Mouse (Mus musculus): ENCODE data around the gene Fbp1. TPM values are rescaled to one million over a fixed set of nuclear protein-coding genes. Genes with fewer than 3 reads are reported as not detected.

The Fbp1 gene
- polyA plus RNA-seq, 1 experiment from 2014 or later: 3.7 TPM

Other genes with a start within 250 kb of the Fbp1 start
- gene Platr25, start 127.6 kb downstream of the Fbp1 start, polyA plus RNA-seq (2015; fragmentation: Nextera tagmentation; extraction: Ambion mirVana): 29.7 and 33.4 TPM in 2 replicates
- 11.6 and 13.7 TPM in 2 replicates for gene Gm5141, start 102.5 kb downstream of the Fbp1 start, polyA plus RNA-seq (2015; fragmentation: Nextera tagmentation; extraction: Ambion mirVana)
- gene Fbp2, start 29.9 kb downstream of the Fbp1 start, polyA plus RNA-seq (2015; fragmentation: Nextera tagmentation; extraction: Ambion mirVana): 0.31 and 0.32 TPM in 2 replicates
- gene 2010111I01Rik, start 76.6 kb upstream of the Fbp1 start, polyA plus RNA-seq (2015; fragmentation: Nextera tagmentation; extraction: Ambion mirVana): 129 and 133 TPM in 2 replicates